Mouse (Mus musculus) telencephalon, adult 2 months (tissue): Measurements from ENCODE around the gene Ptgfrn.
A peak's percentile ranks its signal among the peaks of the same experiment; 100 is the strongest.

Experiments
- DNase-seq: peaks from one replicate; pipeline ENCODE4 v3.0.0-alpha.2; 2011; ENCODE audit warnings: low read depth, low spot score

Gene Ptgfrn

GRCm38 (mm10) chr3:101116431-101117385 is 6.6 kb upstream of the Ptgfrn start:
- DNase-seq = no peak

DNA sequence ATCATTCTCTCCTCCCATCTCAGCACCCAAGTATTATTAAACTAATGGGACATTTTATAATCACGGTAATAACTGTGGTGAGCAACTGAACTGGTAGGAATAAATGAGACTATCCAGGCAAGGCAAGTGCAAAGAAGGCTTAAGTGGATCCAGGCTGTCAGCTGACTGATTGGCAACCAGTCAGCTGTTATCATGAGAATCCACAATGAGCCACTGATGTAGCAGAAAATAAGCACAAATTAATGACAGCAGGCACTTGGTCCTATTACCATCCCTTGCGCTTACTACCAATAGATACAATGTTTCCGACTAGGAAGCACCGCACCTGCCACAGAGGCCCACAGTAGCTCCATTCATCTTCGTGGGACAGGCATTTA is 2.4 kb upstream of the Ptgfrn start:
- no peak for DNase-seq

DNA sequence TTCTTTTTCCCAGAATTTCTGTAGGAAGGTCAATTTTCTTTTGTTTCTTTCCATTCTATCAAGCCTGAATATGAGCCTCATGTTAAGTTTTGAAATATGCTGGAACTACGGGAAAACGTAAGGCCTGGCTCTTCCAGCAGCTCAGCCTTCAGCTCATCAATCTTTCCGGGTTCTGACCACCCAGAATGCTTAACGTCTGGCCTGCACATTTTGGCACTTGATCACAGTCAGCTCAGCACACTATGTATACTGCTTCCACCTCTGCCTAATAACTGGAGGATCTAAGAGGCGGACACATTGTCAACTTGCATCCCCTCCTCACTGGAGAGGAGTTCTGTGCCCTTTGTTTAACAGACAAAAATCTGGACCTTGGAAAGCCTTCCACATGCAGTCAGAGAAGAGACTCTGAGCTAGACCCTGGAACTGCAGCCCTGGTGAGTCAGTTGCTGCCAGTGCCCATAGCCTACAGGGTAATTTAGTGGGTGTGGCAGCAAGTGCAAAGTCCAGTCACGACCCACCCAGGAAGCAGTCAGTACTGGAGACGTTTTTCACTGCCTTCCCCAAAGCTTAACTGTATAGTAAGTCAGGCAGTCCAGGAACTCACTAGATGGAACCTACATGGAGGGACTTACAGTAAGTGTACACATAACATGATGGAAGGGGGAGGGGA is 1.9 kb upstream of the Ptgfrn start:
- no peak for DNase-seq

DNA sequence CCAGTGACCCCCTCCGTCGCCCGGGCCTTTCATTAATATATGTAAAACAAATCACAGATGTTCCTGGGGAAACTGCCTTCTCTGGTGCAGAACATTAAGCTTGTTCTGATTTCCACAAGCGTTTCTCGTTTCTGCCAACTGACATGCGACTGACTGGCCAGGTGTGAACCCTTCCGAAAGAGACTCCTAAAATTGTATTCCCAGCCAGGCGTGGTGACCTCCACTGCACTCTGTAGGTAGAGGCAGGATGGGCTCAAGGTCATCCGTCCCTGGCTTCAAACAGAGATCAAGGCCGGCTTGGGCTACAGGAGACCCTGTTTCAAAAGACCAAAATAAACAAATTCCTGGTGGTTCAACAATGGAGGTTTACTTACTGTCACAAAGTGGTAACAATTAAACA is 1.2 kb upstream of the Ptgfrn start:
- DNase-seq = no peak

DNA sequence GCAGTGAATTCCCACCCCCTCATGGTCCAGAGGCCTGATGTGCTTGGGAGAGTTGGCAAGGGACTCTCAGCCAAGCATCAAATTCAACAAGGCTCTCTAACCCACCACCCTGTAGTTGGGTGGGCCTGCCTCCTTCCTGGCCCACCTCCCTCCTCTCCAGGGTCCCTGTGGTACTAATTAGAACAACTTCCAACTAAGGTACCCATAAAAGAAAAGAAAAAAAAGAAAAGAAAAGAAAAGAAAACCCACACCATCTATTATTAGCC is 693 bp upstream of the Ptgfrn start:
- DNase-seq = no peak

DNA sequence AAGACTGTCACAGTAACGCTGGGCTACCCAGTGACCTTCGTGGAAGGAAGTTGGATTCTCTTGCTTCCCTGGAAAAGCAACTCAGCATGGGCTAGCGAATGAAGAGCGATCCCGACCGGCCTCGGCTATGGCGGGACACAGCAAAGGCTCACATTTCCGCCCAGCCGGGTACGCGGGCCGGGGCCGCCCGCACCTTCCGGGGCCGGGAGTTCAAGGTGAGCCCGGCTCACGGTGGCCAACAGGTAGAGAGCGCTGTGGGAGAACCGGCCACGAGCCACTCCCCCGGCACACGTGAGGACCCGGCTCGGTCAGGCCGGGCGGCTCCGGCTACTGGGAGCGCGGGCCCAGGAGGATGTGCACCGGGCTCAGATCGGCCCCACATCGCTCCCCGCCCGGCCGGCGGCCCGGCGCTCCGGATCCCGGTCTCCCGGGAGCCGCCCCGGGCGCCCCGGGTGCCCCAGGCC is 488 bp downstream of the Ptgfrn start:
- DNase-seq = no peak

DNA sequence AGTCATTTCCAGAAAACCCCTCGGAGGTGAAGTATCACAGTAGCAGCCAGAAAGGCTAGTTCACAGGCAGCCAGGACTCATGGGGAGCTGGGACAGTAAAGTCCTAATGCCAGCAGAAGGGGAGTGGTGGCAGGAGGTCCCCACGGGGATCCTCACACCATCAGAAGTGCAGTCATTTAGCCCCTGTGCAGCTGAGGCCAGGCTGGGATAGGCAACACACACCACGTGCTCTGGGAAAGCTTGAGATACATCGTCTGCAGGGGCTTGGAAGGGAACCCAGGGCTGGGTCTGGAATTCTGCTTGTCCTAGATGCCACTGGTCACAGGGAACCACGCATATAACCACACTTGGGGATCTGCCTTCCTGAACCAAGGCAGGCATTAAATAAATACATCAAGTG is 1.2 kb downstream of the Ptgfrn start:
- no peak for DNase-seq

- no peak for DNase-seq
Observed at GRCm38 (mm10) chr3:101108282-101108681, 1.8 kb downstream of the Ptgfrn start.

- DNase-seq = no peak
Observed at GRCm38 (mm10) chr3:101106326-101106725, 3.8 kb downstream of the Ptgfrn start.

GRCm38 (mm10) chr3:101105486-101105885 is 4.6 kb downstream of the Ptgfrn start:
- no peak for DNase-seq

DNA sequence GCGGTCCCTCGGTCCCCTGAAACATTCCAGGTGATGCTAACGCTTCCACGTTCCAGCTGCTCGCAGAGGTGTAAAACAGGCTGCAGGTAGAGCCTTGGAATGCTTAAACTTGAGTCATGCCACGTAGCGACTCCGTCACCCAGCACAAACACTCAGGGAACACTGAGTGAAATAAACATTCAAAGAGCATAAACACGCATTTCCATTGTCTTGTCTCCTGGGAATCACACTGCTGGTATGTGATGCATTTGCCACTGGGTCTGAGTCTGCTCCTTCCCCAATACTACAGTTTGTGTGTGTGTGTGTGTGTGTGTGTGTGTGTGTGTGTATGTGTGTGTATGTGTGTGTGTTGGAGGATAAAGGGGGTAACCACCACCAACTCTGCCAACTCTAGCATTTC is 5.2 kb downstream of the Ptgfrn start:
- DNase-seq = no peak

DNA sequence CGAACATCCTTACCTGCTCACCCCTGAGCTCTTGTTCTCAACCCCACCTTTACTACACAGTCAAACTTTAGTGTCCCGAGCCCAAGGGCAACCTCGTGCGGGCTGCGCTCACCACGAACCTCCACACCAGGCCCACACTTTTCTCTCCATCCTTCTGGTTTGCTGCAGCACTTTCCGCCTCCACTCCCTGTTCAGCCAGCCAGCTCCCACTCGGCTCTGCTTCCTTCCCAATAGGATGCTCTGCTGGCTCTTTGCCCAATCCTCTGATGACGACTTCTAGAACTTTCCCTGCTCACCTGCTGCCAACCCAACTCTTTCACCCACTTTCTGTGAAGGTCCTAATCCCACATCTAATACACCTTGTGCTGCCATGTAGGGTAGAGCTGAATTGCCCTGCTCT is 6.3 kb downstream of the Ptgfrn start:
- peak; percentile 60 for DNase-seq

DNA sequence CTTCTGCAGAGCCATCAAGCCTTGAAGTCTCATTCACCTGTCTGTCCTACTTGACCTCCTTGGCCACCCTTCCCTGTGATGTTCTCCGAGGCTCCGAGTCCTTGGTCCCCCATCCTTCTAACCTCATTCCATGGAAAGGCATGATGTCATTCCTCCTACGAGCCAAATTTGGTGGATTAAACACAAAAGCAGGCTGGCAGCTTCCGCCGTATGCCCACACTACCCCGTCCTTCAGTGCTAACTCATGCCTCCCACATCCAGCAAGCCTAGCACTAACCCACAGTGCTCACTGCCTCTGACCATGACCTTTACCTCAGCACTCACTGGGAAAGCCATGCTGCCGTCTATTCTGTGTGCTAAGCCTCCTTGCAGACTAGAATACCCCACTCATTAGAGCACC is 8.0 kb downstream of the Ptgfrn start:
- no peak for DNase-seq

DNA sequence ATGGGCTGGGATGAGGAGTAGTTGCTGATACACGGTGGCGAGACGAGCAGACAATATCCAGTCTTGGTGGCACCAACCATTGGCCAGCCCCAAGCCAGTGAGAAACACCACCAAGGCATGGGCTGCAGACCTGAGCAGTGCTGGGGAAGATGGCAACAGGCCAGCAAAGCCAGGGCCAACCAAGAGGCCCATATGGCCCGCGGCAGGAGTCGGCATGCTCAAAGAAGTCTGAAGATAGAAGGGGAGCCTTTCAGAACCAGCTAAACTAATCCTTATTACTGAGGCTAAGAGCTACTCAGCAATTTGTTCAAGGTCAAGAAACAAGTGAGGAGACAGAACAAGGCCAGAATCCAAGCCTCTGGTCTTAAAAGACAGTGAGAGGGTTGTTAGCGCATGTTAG is 8.9 kb downstream of the Ptgfrn start:
- no peak for DNase-seq

DNA sequence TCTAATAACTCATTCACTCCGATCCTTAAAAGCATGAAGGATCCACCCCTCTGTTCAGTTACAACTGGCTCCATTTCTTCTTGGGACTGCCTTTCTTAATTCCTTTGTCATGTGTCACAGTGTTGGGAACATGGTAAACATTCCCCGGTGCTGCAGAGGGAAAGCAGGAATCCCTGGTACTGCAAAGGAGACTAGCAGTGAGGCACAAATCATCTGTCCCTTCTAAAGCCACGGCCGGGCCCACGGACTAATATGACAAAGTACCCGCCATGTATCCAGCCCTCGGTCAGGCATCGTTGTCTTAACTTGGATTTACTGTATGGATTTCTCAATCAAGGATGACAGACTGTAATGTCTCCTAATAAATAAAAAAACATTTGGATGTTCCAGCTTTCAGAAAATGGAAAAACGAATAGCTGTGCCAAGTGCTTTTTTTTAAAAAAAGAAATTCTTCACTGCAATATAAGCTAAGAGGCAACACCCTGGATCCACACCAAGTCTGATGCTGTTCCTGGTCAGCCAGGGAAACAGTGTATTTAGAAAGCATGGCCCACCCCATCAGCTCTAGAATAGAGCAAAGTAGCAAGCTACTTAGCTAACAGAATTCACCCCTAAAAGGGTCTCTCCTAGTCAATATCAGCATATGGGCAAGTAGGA is 10.2 kb downstream of the Ptgfrn start:
- no peak for DNase-seq

DNA sequence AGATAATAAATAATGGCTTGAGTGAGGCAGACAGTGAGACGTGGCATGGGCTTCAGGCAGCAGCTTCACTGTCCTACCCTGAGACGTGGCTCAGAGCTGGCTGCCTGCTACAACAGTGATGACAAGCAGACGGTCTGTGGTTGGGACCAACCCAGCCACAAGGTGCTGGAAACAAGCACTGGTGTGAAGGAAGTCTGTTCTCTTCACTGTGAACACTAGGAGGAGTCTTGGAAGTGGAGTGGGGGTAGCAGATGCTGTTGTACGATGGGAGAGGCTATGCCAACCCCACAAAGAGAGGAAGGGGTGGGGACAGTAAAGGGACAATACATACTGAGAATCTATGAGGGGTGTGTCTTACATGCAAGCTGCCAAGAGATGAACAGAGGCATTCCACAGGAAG is 12.0 kb downstream of the Ptgfrn start:
- no peak for DNase-seq

DNA sequence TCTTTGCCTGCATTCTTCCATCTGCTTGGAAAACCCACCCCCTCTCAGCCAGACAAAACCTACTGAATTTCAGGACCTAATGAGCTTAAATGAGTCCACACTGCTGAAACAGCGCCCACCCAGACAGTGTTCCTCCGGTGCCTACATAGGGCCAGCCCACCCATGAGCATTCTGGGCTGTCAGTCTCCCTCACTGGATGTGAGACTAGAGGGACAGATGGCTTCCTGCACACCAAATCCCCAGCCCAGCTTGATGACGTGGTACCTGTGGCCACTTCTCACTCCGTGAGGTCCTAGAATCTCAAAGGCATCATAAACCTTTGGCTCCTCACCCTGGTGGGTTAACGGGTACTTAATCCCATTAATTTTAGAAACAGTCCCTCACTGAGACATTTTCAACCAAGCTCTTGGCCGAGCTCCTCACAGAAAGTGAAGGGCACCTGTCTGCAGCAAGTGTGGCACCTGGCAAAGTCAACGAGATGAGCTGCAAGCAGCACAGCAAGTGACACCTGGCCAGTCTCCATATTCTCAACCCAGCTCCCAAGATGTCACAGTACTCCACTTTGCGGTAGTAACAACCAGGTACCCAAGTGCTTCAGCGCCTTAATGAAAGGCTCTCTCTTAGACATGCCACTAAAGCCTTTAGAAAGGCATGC is 12.8 kb downstream of the Ptgfrn start:
- DNase-seq = no peak

GRCm38 (mm10) chr3:101095761-101096449 is 14.2 kb downstream of the Ptgfrn start:
- peak; percentile 65 for DNase-seq

- no peak for DNase-seq
Observed at GRCm38 (mm10) chr3:101092202-101092601, 17.9 kb downstream of the Ptgfrn start.

DNA sequence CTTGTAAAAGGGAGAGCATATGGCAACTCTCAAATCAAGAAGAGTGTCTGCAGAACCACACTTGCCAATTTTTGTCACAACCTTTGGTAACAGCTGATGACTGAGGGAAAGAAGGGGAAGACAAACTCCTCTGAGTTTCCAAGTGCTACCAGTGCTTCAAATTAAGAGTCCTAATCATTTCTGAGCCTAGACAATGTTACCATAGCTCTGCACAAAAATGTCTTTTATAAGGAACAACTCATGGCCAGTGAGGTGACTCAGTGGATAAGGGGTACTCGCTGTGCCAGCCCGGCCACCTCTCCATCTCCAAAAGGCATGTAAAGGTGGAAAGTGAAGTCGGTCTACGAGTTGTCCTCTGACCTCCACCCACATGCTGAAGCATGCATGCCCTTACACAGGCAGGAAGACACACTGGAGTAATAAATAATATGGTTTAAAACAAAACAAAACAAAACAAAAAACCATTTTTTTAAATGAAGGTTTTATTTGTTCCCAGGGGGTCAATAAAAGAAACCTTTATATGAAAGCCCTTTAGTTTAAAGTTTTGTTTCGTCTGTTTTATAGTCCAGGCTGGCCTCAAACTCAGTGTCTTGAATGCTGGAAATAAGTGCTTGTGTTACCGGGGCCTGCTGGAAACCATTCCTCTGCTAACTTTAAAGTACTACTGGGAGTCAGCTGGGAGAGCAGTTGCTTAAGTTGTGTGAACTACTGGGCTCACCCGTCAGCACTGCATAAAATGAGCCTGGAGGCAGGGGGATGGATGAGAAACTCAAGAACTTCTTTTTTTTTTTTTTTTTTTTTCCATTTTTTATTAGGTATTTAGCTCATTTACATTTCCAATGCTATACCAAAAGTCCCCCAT is 23.3 kb downstream of the Ptgfrn start:
- no peak for DNase-seq

GRCm38 (mm10) chr3:101080925-101081324 is 29.2 kb downstream of the Ptgfrn start:
- no peak for DNase-seq
